Mouse (Mus musculus): ENCODE results near the gene Endov.

DNA sequence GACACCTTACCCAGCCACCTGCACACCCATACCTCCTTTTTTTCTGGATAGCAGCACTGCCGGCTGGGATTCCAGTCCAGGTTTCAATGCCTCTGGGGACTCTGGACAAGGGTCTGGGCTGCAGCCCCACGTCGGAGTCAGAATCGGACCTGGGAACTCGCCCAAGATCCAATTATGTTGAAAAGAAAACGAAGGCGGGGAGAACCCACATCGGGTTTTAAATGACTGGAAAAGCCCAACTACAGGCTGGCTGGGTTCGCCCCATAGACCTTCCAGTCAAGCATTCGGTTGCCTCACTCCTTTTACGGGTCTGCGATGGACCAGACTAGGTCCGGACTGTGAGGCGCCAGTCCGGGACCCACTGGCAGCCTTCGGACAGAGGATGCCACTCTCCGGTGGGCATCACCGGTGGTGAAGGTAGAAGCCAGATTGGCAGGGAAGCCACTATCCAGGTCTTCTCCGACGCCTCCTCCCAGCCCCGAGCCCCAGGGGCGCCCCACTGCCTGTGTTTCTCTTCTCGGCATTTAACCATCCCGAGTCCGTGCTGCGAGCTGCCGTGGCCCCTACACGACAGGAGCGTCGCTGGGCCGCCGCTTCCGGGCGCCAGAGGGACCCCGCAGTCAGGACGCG is 57.7 kb downstream of the Endov start:
- TF ChIP-seq POLR2A (IDR thresholded peaks at IDR 0.05; ENCODE audit: borderline replicate concordance, low read depth, low read length) (no peak), CTCF (IDR thresholded peaks at IDR 0.05; ENCODE audit: low read depth, low read length) (no peak)
